In genomic region chr7:3329776-3330546, GRCm38 (mm10) we compare ENCODE assay signal across 9 mouse cellular contexts. TPM values are rescaled to one million over a fixed set of nuclear protein-coding genes. Genes with fewer than 3 reads are reported as not detected.
A peak's percentile ranks its signal among the peaks of the same experiment; 100 is the strongest.
DNase-seq lines count a peak whose midpoint lies in the region; ATAC-seq and TF ChIP-seq lines count a peak whose summit lies in the region.
"Had no signal": no experiment of that assay in that cellular context is flagged by ENCODE, and none has a peak within 500 bp of the region (broad histone marks: within the 10 kb centered on the region; RNA-seq: fewer than 3 reads in every experiment).

No protein-coding gene starts in this region.

- intact Hi-C loops in heart, postnatal 14 days (cut with DNase I), result loop anchor here (1.0 to 2.0 kb wide), 2 partner anchors 47 to 118 kb away; no protein-coding TSS in a partner anchor

- TF ChIP-seq CTCF in lung, adult 2 months (IDR thresholded peaks at IDR 0.05; ENCODE audit: insufficient read depth, low read length), result peak; percentile 96

- H3K9me3 ChIP-seq in ES-E14 (ENCODE audit: control insufficient read depth, insufficient read depth, low read depth, low read length), result no peaks in the 10 kb centered on the region
- no peaks in the 10 kb centered on the region for H3K9me3 ChIP-seq in forebrain, embryonic 14.5 days (replicated peaks; ENCODE audit: control insufficient read depth, low read length)

- H3K4me3 ChIP-seq in ES-E14 (ENCODE audit: insufficient read depth in 1 of 2, low read depth in 1 of 2, low read length in 2 of 2, poor library complexity in 1 of 2, severe bottlenecking in 1 of 2), result peak overlapping the region; percentile 15 to 57; a peak in 2 of 4 replicates
- H3K4me3 ChIP-seq in forebrain, embryonic 14.5 days (ENCODE audit: low read depth, low read length), result no peak overlapping the region
- no peak overlapping the region for H3K4me3 ChIP-seq in lung, adult 2 months (replicated peaks; ENCODE audit: extremely low read depth, low read depth, low read length)

- H3K36me3 ChIP-seq in ES-E14 (ENCODE audit: control insufficient read depth, insufficient read depth, low read length, poor library complexity, severe bottlenecking), result no peaks in the 10 kb centered on the region
- H3K36me3 ChIP-seq in forebrain, embryonic 14.5 days (ENCODE audit: control insufficient read depth, insufficient read depth, low read length), result no peaks in the 10 kb centered on the region

- no peak overlapping the region for H3K9ac ChIP-seq in ES-E14 (ENCODE audit: insufficient read depth, low read depth, low read length, poor library complexity, severe bottlenecking)
- no peak overlapping the region for H3K9ac ChIP-seq in forebrain, embryonic 14.5 days (ENCODE audit: low read length)

- DNase-seq in ES-E14 (ENCODE audit: low read depth, low spot score), result no peak
- peak; percentile 78 for DNase-seq in forebrain, embryonic 14.5 days (ENCODE audit: low spot score)
- peak; percentile 80 to 86 for DNase-seq in heart, postnatal 14 days
- DNase-seq in layer of hippocampus, adult 11-12 months (ENCODE audit: low spot score), result peak; percentile 80
- peak; percentile 73 for DNase-seq in lung, adult 2 months
- peak; percentile 66 for DNase-seq in testis, postnatal 14 days (ENCODE audit: low spot score)

- 20% methylated on average over 31 of the region's 31 CpGs for WGBS in forebrain, embryonic 14.5 days
- 28% methylated on average over 31 of the region's 31 CpGs for WGBS in lung, adult 2 months

- no peaks in the 10 kb centered on the region for H3K27me3 ChIP-seq in forebrain, embryonic 14.5 days (replicated peaks; ENCODE audit: control insufficient read depth, insufficient read depth, low read length)

- no peak overlapping the region for H3K27ac ChIP-seq in ES-E14 (ENCODE audit: insufficient read depth, low read depth, low read length, poor library complexity, severe bottlenecking)
- H3K27ac ChIP-seq in forebrain, embryonic 14.5 days (ENCODE audit: low read depth, low read length), result no peak overlapping the region
- H3K27ac ChIP-seq: macrophage had no signal

- no peak for TF ChIP-seq POLR2A in lung, adult 2 months (IDR thresholded peaks at IDR 0.05; ENCODE audit: borderline replicate concordance, extremely low read depth, low read depth, low read length)

- peaks cover 0 to 1% of the 10 kb centered on the region in 2 experiments; a peak in 1 of 4 replicates for H3K4me1 ChIP-seq in ES-E14 (ENCODE audit: control insufficient read depth in 2 of 2, insufficient read depth in 2 of 2, low read length in 2 of 2, poor library complexity in 1 of 2)
- H3K4me1 ChIP-seq in forebrain, embryonic 14.5 days (ENCODE audit: control insufficient read depth, insufficient read depth, low read length), result peaks cover 10% of the 10 kb centered on the region
- H3K4me1 ChIP-seq in lung, adult 2 months (ENCODE audit: control insufficient read depth, insufficient read depth, low read length), result peaks cover 2% of the 10 kb centered on the region; the same call in 1 of the 2 replicates

- peak overlapping the region; percentile 18; the same call in 1 of the 2 replicates for H3K4me2 ChIP-seq in forebrain, embryonic 14.5 days (ENCODE audit: low read length)

- in situ Hi-C loops in ES-E14 (cut with MboI; ENCODE audit: low sequenced_read_pairs in 2 of 2, unreplicated experiment in 2 of 2), result no loop called here

- 0 out of 2 replicates have a peak, but pooled peaks have one; percentile 32 for ATAC-seq in cerebellum, adult (ENCODE audit: insufficient number of reproducible peaks, low FRiP score, low TSS enrichment)
- ATAC-seq in forebrain, embryonic 14.5 days, result no peak
- ATAC-seq in neutrophil, adult 5-6 weeks (ENCODE audit: extremely low read depth, insufficient number of reproducible peaks, low FRiP score, poor library complexity, severe bottlenecking), result peak; percentile 80; the same call in 1 of the 2 replicates

TF ChIP-seq in ES-E14, 5 proteins besides CTCF, POLR2A, EP300 and RAD21:
- TF ChIP-seq MAFK (IDR thresholded peaks at IDR 0.05; ENCODE audit: insufficient read depth, low read depth, low read length) (no peak), ZC3H11A (IDR thresholded peaks at IDR 0.05; ENCODE audit: borderline replicate concordance, low read depth, low read length) (peak; percentile 70; the same call in 1 of the 2 replicates), ZNF384 (IDR thresholded peaks at IDR 0.05; ENCODE audit: low read depth, low read length) (no peak)

RNA-seq across cellular contexts. Expression of gene Cacng7, which starts 2.8 kb away (rescaled TPM):
- 14.4 and 16.0 TPM in 2 replicates for total RNA-seq in ES-E14 (2012; rRNA removed)
- 3.3 and 3.8 TPM in 2 replicates for polyA plus RNA-seq in forebrain, embryonic 14.5 days (2014; fragmentation: Nextera tagmentation; extraction: Ambion mirVana)
- total RNA-seq in heart, postnatal 14 days (2021), result 1 to 10 TPM; 5.3 to 5.6 TPM
- 3.3 and 7.4 TPM in 2 replicates for polyA plus RNA-seq in lung, adult 2 months (2012; rRNA removed)
- total RNA-seq in neutrophil, adult 5-6 weeks (2017), result not detected in 2 replicates
- polyA plus RNA-seq: macrophage had no signal

RNA-seq across cellular contexts. Expression of gene Prkcg, which starts 41.0 kb away (rescaled TPM):
- 6.6 and 7.3 TPM in 2 replicates for total RNA-seq in ES-E14 (2012; rRNA removed)
- polyA plus RNA-seq in forebrain, embryonic 14.5 days (2014; fragmentation: Nextera tagmentation; extraction: Ambion mirVana), result 0.43 and 1.2 TPM in 2 replicates
- total RNA-seq in heart, postnatal 14 days (2021), result 1 to 10 TPM; 3.2 to 3.5 TPM
- polyA plus RNA-seq in lung, adult 2 months (2012; rRNA removed), result 5.6 and 5.9 TPM in 2 replicates
- 8.7 and 13.9 TPM in 2 replicates for total RNA-seq in neutrophil, adult 5-6 weeks (2017)

RNA-seq across cellular contexts. Expression of gene Myadm, which starts 41.1 kb away (rescaled TPM):
- total RNA-seq in ES-E14 (2012; rRNA removed), result 80.8 and 84.1 TPM in 2 replicates
- polyA plus RNA-seq in forebrain, embryonic 14.5 days (2014; fragmentation: Nextera tagmentation; extraction: Ambion mirVana), result 19.8 and 23.6 TPM in 2 replicates
- total RNA-seq in heart, postnatal 14 days (2021), result 100 to 1,000 TPM; 196 to 216 TPM
- polyA plus RNA-seq in lung, adult 2 months (2012; rRNA removed), result 429 and 524 TPM in 2 replicates
- total RNA-seq in neutrophil, adult 5-6 weeks (2017), result 237 and 256 TPM in 2 replicates

Comparison
In these comparisons a context has a peak if more than half of its experiments do, and no peak if none do; other contexts are left out.
1. H3K4me3 ChIP-seq: peak in ES-E14 (2 of 2); none in forebrain, embryonic 14.5 days (single experiment) and lung, adult 2 months (single experiment).